Mouse (Mus musculus) G1E (cell line): ENCODE measurements around the gene Ctrl.

Experiments
- CTCF ChIP-seq: IDR thresholded peaks from 2 replicates; pipeline ENCODE4 v1.5.1; 2012; ENCODE audit warnings: low read depth, low read length, inconsistent platforms, mixed read lengths
- GATA1 ChIP-seq: IDR thresholded peaks from 2 replicates; pipeline ENCODE4 v1.6.1; 2012; ENCODE audit warnings: borderline replicate concordance, low read length, inconsistent platforms, mixed read lengths
- GATA2 ChIP-seq: IDR thresholded peaks from 2 replicates; pipeline ENCODE4 v1.6.1; 2012; ENCODE audit warnings: low read depth, low read length, inconsistent platforms, borderline replicate concordance
- TAL1 ChIP-seq: conservative IDR thresholded peaks from 2 replicates; pipeline ENCODE4 v1.6.1; 2012; ENCODE audit warnings: low read depth, low read length, inconsistent platforms, mixed read lengths

DNA sequence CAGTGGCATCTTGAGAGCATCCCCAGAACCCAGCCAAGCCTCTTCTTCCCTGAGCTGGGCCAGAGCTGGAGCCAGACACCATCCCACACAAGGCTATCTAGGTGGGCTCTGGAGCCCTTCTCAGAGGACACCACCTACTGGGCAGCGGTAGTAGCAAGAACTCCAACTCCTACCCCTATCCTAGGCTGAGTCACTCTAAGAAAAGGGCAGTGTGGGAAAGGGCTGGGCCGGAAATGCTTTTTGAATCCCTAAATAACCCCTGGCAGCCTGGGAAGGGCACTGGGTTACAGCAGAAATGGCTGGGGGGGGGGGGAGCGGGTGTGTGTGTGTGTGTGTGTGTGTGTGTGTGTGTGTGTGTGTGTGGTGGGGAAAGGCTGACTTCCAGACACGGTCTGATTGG lies 24.2 kb upstream of the Ctrl start:
- no peak for TF ChIP-seq CTCF
- TF ChIP-seq GATA1, result no peak
- TF ChIP-seq GATA2, result no peak
- no peak for TF ChIP-seq TAL1
